Mouse (Mus musculus): Measurements from ENCODE around the gene Rnf215. TPM values are rescaled to one million over a fixed set of nuclear protein-coding genes. Genes with fewer than 3 reads are reported as not detected.
A peak's percentile ranks its signal among the peaks of the same experiment; 100 is the strongest.

Gene Rnf215
- polyA plus RNA-seq, 1 experiment from 2014 or later: 44.9 TPM

- WGBS: 95% methylated on average over 7 of the region's 7 CpGs
- Histone ChIP-seq H3K36me3 (0 out of 2 replicates have a peak, but pooled peaks cover 2% of the 10 kb centered on the region), H3K4me1 (0 out of 2 replicates have a peak, but pooled peaks cover 3% of the 10 kb centered on the region), H3K4me2 (no peak overlapping the region), H3K27me3 (replicated peaks) (no peaks in the 10 kb centered on the region), H3K4me3 (replicated peaks) (no peak overlapping the region), H3K9me3 (replicated peaks) (no peaks in the 10 kb centered on the region), H3K27ac (replicated peaks) (no peak overlapping the region), H3K9ac (replicated peaks) (no peak overlapping the region)
- no peak for ATAC-seq (ENCODE audit: low FRiP score)
Measured at GRCm38 (mm10) chr11:4153694-4154093, 18.7 kb downstream of the Rnf215 start.

GRCm38 (mm10) chr11:4155641-4156040, 20.6 kb downstream of the Rnf215 start:
- 90% methylated on average over 5 of the region's 5 CpGs for WGBS
- no peak overlapping the region for H3K27ac ChIP-seq (replicated peaks)
- ATAC-seq (ENCODE audit: low FRiP score): no peak
- H3K36me3 ChIP-seq: no peaks in the 10 kb centered on the region
- peaks cover 15% of the 10 kb centered on the region for H3K4me1 ChIP-seq
- no peak overlapping the region for H3K9ac ChIP-seq (replicated peaks)
- no peaks in the 10 kb centered on the region for H3K9me3 ChIP-seq (replicated peaks)
- H3K27me3 ChIP-seq (replicated peaks): no peaks in the 10 kb centered on the region
- no peak overlapping the region for H3K4me3 ChIP-seq (replicated peaks)
- H3K4me2 ChIP-seq: no peak overlapping the region

- Histone ChIP-seq H3K36me3 (peaks cover 20% of the 10 kb centered on the region), H3K4me1 (peaks cover 42% of the 10 kb centered on the region), H3K27me3 (replicated peaks) (no peaks in the 10 kb centered on the region), H3K27ac (replicated peaks) (no peak overlapping the region), H3K9me3 (replicated peaks) (no peaks in the 10 kb centered on the region), H3K4me3 (replicated peaks) (no peak overlapping the region), H3K9ac (replicated peaks) (no peak overlapping the region), H3K4me2 (peak overlapping the region; percentile 88)
- ATAC-seq (ENCODE audit: low FRiP score): no peak
- 92% methylated on average over 3 of the region's 3 CpGs for WGBS
Measured at GRCm38 (mm10) chr11:4158676-4159075, 23.7 kb downstream of the Rnf215 start.

- Histone ChIP-seq H3K27ac (replicated peaks) (peak within 1 kb of the TSS; percentile 96), H3K9me3 (replicated peaks) (no peaks in the 10 kb centered on the region), H3K27me3 (replicated peaks) (no peaks in the 10 kb centered on the region), H3K4me3 (replicated peaks) (peak within 1 kb of the TSS; percentile 91), H3K36me3 (peaks cover 33% of the 10 kb centered on the region), H3K9ac (replicated peaks) (peak within 1 kb of the TSS; percentile 92), H3K4me2 (peak within 1 kb of the TSS; percentile 88), H3K4me1 (peaks cover 55% of the 10 kb centered on the region)
- WGBS: 2% methylated on average over 51 of the region's 54 CpGs
- peak; percentile 97 for ATAC-seq (ENCODE audit: low FRiP score)
Measured at GRCm38 (mm10) chr11:4159808-4160708, 25.1 kb downstream of the Rnf215 start, which contains the start of the genes Ccdc157 and Sf3a1. Gene Ccdc157, minus strand, starts transcription at chr11:4160293. Gene Sf3a1, plus strand, starts transcription at chr11:4160350.

GRCm38 (mm10) chr11:4160758-4161480, 25.9 kb downstream of the Rnf215 start:
- peak overlapping the region; percentile 92 for H3K9ac ChIP-seq (replicated peaks)
- ATAC-seq (ENCODE audit: low FRiP score): 0 out of 2 replicates have a peak, but pooled peaks have one; percentile 1
- H3K27me3 ChIP-seq (replicated peaks): no peaks in the 10 kb centered on the region
- H3K4me3 ChIP-seq (replicated peaks): peak overlapping the region; percentile 91
- H3K4me2 ChIP-seq: peak overlapping the region; percentile 88
- WGBS: 5% methylated on average over 15 of the region's 15 CpGs
- peaks cover 57% of the 10 kb centered on the region for H3K4me1 ChIP-seq
- H3K36me3 ChIP-seq: peaks cover 41% of the 10 kb centered on the region
- H3K27ac ChIP-seq (replicated peaks): peak overlapping the region; percentile 96
- H3K9me3 ChIP-seq (replicated peaks): no peaks in the 10 kb centered on the region

GRCm38 (mm10) chr11:4164701-4165100, 29.7 kb downstream of the Rnf215 start:
- H3K4me1 ChIP-seq: peaks cover 45% of the 10 kb centered on the region
- H3K9me3 ChIP-seq (replicated peaks): no peaks in the 10 kb centered on the region
- no peak overlapping the region for H3K27ac ChIP-seq (replicated peaks)
- WGBS: 97% methylated on average over 2 of the region's 2 CpGs
- H3K4me2 ChIP-seq: no peak overlapping the region
- H3K4me3 ChIP-seq (replicated peaks): no peak overlapping the region
- no peak for ATAC-seq (ENCODE audit: low FRiP score)
- peaks cover 77% of the 10 kb centered on the region for H3K36me3 ChIP-seq
- H3K27me3 ChIP-seq (replicated peaks): no peaks in the 10 kb centered on the region
- H3K9ac ChIP-seq (replicated peaks): no peak overlapping the region

- ATAC-seq (ENCODE audit: low FRiP score): no peak
- Histone ChIP-seq H3K9me3 (replicated peaks) (no peaks in the 10 kb centered on the region), H3K36me3 (peaks cover 93% of the 10 kb centered on the region), H3K4me2 (no peak overlapping the region), H3K27me3 (replicated peaks) (no peaks in the 10 kb centered on the region), H3K9ac (replicated peaks) (no peak overlapping the region), H3K27ac (replicated peaks) (no peak overlapping the region), H3K4me1 (peaks cover 33% of the 10 kb centered on the region), H3K4me3 (replicated peaks) (no peak overlapping the region)
- WGBS: 89% methylated on average over 7 of the region's 7 CpGs
Measured at GRCm38 (mm10) chr11:4166467-4167090, 31.6 kb downstream of the Rnf215 start.

- Histone ChIP-seq H3K9me3 (replicated peaks) (no peaks in the 10 kb centered on the region), H3K4me2 (no peak overlapping the region), H3K36me3 (peaks cover 100% of the 10 kb centered on the region), H3K4me1 (no peaks in the 10 kb centered on the region), H3K27ac (replicated peaks) (peak overlapping the region; percentile 54; the same call in 1 of the 2 replicates), H3K9ac (replicated peaks) (no peak overlapping the region), H3K4me3 (replicated peaks) (no peak overlapping the region), H3K27me3 (replicated peaks) (no peaks in the 10 kb centered on the region)
- 76% methylated on average over 5 of the region's 5 CpGs for whole genome bisulfite sequencing
- ATAC-seq (ENCODE audit: low FRiP score): peak; percentile 59
Measured at GRCm38 (mm10) chr11:4174586-4174985, 39.6 kb downstream of the Rnf215 start.

- ATAC-seq (ENCODE audit: low FRiP score): no peak
- H3K27ac ChIP-seq (replicated peaks): no peak overlapping the region
- H3K36me3 ChIP-seq: peaks cover 98% of the 10 kb centered on the region
- H3K27me3 ChIP-seq (replicated peaks): no peaks in the 10 kb centered on the region
- H3K4me3 ChIP-seq (replicated peaks): no peak overlapping the region
- no peaks in the 10 kb centered on the region; the same call in 1 of the 2 replicates for H3K4me1 ChIP-seq
- no peaks in the 10 kb centered on the region for H3K9me3 ChIP-seq (replicated peaks)
- WGBS: 91% methylated on average over 4 of the region's 4 CpGs
- H3K4me2 ChIP-seq: no peak overlapping the region
- no peak overlapping the region for H3K9ac ChIP-seq (replicated peaks)
Measured at GRCm38 (mm10) chr11:4177716-4178115, 42.7 kb downstream of the Rnf215 start.

- Histone ChIP-seq H3K9ac (replicated peaks) (no peak overlapping the region), H3K4me1 (peaks cover 3% of the 10 kb centered on the region; the same call in 1 of the 2 replicates), H3K4me3 (replicated peaks) (no peak overlapping the region), H3K27ac (replicated peaks) (peak overlapping the region; percentile 54; the same call in 1 of the 2 replicates), H3K4me2 (no peak overlapping the region), H3K27me3 (replicated peaks) (no peaks in the 10 kb centered on the region), H3K36me3 (peaks cover 63% of the 10 kb centered on the region), H3K9me3 (replicated peaks) (no peaks in the 10 kb centered on the region)
- no peak for ATAC-seq (ENCODE audit: low FRiP score)
- WGBS: 19% methylated on average over 1 of the region's 1 CpGs
Measured at GRCm38 (mm10) chr11:4182061-4182460, 47.1 kb downstream of the Rnf215 start.

- H3K36me3 ChIP-seq: peaks cover 48% of the 10 kb centered on the region
- H3K4me1 ChIP-seq: peaks cover 17% of the 10 kb centered on the region
Measured at GRCm38 (mm10) chr11:4183511-4183910, 48.5 kb downstream of the Rnf215 start.

More at GRCm38 (mm10) chr11:4183511-4183910, 48.5 kb downstream of the Rnf215 start:
- Histone ChIP-seq H3K9me3 (replicated peaks) (no peaks in the 10 kb centered on the region), H3K4me3 (replicated peaks) (no peak overlapping the region), H3K27ac (replicated peaks) (peak overlapping the region; percentile 56), H3K27me3 (replicated peaks) (no peaks in the 10 kb centered on the region), H3K9ac (replicated peaks) (no peak overlapping the region), H3K4me2 (no peak overlapping the region)
- no peak for ATAC-seq (ENCODE audit: low FRiP score)

All from neural tube, embryonic 15.5 days (tissue).